Mouse (Mus musculus) heart, embryonic 13.5 days (tissue): ENCODE results near the gene Dclk2. TPM values are rescaled to one million over a fixed set of nuclear protein-coding genes. Genes with fewer than 3 reads are reported as not detected.

Experiments used
- ATAC-seq: fragments of 200-750 bp; cut with Nextera tagmentation; 2 replicates; pipeline ENCODE4 v1.8.0; 2017; ENCODE audit warnings: moderate TSS enrichment; ENCODE audit not compliant: insufficient number of reproducible peaks, low FRiP score, low TSS enrichment; ENCODE audit errors: extremely low read depth
- H3K27ac ChIP-seq: fragments of 300-500 bp; sonication (generic); replicated peaks from 2 replicates; pipeline ENCODE4 v1.5.1; 2015; ENCODE audit warnings: moderate library complexity, mild to moderate bottlenecking, inconsistent platforms
- H3K27me3 ChIP-seq: fragments of 300-500 bp; sonication (generic); replicated peaks from 2 replicates; pipeline ENCODE4 v1.6.1; 2015; ENCODE audit warnings: mild to moderate bottlenecking, inconsistent platforms
- H3K36me3 ChIP-seq: fragments of 300-500 bp; sonication (generic); 2 replicates; pipeline ENCODE4 v1.6.1; 2015; ENCODE audit warnings: mild to moderate bottlenecking, inconsistent platforms
- H3K4me1 ChIP-seq: fragments of 300-500 bp; sonication (generic); 2 replicates; pipeline ENCODE4 v1.6.1; 2015; ENCODE audit warnings: inconsistent platforms
- H3K4me2 ChIP-seq: fragments of 300-500 bp; sonication (generic); 2 replicates; pipeline ENCODE4 v1.6.1; 2015; ENCODE audit warnings: inconsistent platforms, mild to moderate bottlenecking, moderate library complexity
- H3K4me3 ChIP-seq: fragments of 300-500 bp; sonication (generic); 2 replicates; pipeline ENCODE4 v1.5.1; 2015; ENCODE audit warnings: moderate library complexity, mild to moderate bottlenecking, inconsistent platforms
- H3K9ac ChIP-seq: fragments of 300-500 bp; sonication (generic); 2 replicates; pipeline ENCODE4 v1.6.1; 2015; ENCODE audit warnings: inconsistent platforms, mild to moderate bottlenecking, moderate library complexity
- H3K9me3 ChIP-seq: fragments of 300-500 bp; sonication (generic); 2 replicates; pipeline ENCODE4 v1.6.1; 2016; ENCODE audit warnings: inconsistent platforms
- WGBS: fragments of 180-500 bp; shearing (Covaris S2); methylation state at CpG from one replicate; pipeline ENCODE4 v1.1.7; 2015; ENCODE audit warnings: mixed read lengths; 5-methylcytosine and 5-hydroxymethylcytosine counted together
- polyA plus RNA-seq: library from polyadenylated mRNA; unstranded; fragments of >200 nt; fragmentation: Nextera tagmentation; extraction: Ambion mirVana; gene quantifications from 2 replicates; pipeline ENCODE4 v1.2.1, GENCODE M21; 2015

Gene Dclk2
- polyA plus RNA-seq, 1 experiment from 2014 or later = 3.6 TPM

DNA sequence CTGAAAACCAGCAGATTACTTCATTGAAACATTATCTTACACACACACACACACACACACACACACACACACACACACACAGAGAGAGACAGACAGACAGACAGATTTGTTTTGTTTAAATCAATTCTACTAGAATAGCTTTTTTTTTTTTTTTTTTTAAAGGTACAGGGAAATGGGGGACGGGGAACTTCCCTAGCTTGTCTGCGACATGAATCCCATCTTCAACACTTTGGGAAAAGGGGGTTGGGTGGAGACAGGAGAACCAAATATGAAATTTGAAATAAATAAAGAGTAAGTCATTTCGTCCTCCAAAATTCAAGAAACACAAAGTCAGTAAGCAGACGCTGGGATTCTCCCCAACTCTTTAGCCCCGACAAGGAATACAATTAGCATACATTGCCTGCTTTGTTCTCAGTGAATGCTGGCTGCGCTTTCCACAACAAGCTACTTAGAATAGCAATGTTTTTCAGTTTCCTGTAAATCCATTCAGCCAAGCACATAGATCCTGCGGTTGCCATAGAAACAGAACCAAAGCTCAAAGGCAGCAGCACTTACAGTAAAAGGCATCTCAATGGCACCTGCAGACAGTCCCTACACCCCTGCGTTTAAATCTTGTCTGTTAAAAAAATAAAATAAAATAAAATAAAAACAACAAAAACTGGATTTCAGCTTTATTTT, 75.7 kb downstream of the Dclk2 start:
- H3K4me2 ChIP-seq = peak overlapping the region; percentile 38
- H3K27ac ChIP-seq = no peak overlapping the region
- H3K36me3 ChIP-seq = no peaks in the 10 kb centered on the region
- H3K9ac ChIP-seq = no peak overlapping the region
- H3K4me3 ChIP-seq = no peak overlapping the region
- peaks cover 11% of the 10 kb centered on the region for H3K4me1 ChIP-seq
- no peaks in the 10 kb centered on the region for H3K27me3 ChIP-seq
- no peak for ATAC-seq
- 19% methylated on average over 8 of the region's 8 CpGs for WGBS
- peaks cover 10% of the 10 kb centered on the region for H3K9me3 ChIP-seq

GRCm38 (mm10) chr3:86842461-86842860, 78.2 kb downstream of the Dclk2 start:
- no peak for ATAC-seq
- no peak overlapping the region for H3K9ac ChIP-seq
- no peak overlapping the region for H3K27ac ChIP-seq
- H3K27me3 ChIP-seq = no peaks in the 10 kb centered on the region
- no peaks in the 10 kb centered on the region for H3K36me3 ChIP-seq
- WGBS = 83% methylated on average over 2 of the region's 2 CpGs
- no peak overlapping the region for H3K4me2 ChIP-seq
- H3K4me3 ChIP-seq = no peak overlapping the region
- peaks cover 10% of the 10 kb centered on the region for H3K9me3 ChIP-seq
- H3K4me1 ChIP-seq = peaks cover 8% of the 10 kb centered on the region

GRCm38 (mm10) chr3:86839606-86840005, 81.0 kb downstream of the Dclk2 start:
- Histone ChIP-seq H3K4me3 (no peak overlapping the region), H3K27ac (no peak overlapping the region), H3K27me3 (no peaks in the 10 kb centered on the region), H3K4me1 (peaks cover 2% of the 10 kb centered on the region; the same call in 1 of the 2 replicates), H3K9ac (no peak overlapping the region), H3K36me3 (no peaks in the 10 kb centered on the region), H3K9me3 (peaks cover 10% of the 10 kb centered on the region), H3K4me2 (no peak overlapping the region)
- no peak for ATAC-seq
- 34% methylated on average over 3 of the region's 3 CpGs for WGBS

GRCm38 (mm10) chr3:86837386-86837785, 83.3 kb downstream of the Dclk2 start:
- WGBS = 45% methylated on average over 5 of the region's 5 CpGs

DNA sequence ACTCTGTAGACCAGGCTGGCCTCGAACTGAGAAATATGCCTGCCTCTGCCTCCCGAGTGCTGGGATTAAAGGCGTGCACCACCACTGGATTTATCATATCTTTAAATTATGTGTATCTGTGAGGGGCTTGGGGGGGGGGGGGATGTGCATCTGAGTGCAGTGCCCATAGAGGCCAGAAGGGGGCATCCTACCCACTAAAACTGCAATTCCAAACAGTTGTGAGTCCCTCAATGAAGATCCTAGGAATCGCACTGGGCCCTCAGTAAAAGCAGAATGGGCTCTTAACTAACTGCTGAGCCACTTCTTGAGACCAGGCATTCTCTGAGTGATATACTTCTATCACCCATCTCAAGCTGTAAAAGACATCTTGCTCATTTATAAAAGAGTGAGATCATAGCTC, 85.5 kb downstream of the Dclk2 start:
- H3K36me3 ChIP-seq = no peaks in the 10 kb centered on the region
- no peak for ATAC-seq
- H3K27ac ChIP-seq = no peak overlapping the region
- H3K4me1 ChIP-seq = peaks cover 5% of the 10 kb centered on the region; the same call in 1 of the 2 replicates
- H3K27me3 ChIP-seq = no peaks in the 10 kb centered on the region
- no peak overlapping the region for H3K4me3 ChIP-seq
- no peak overlapping the region for H3K9ac ChIP-seq
- 84% methylated on average over 4 of the region's 4 CpGs for WGBS
- no peaks in the 10 kb centered on the region for H3K9me3 ChIP-seq
- H3K4me2 ChIP-seq = no peak overlapping the region

More at GRCm38 (mm10) chr3:86837386-86837785, 83.3 kb downstream of the Dclk2 start:
- Histone ChIP-seq H3K4me2 (no peak overlapping the region), H3K27me3 (no peaks in the 10 kb centered on the region), H3K9me3 (peaks cover 7% of the 10 kb centered on the region), H3K9ac (no peak overlapping the region), H3K27ac (no peak overlapping the region), H3K36me3 (no peaks in the 10 kb centered on the region), H3K4me1 (peaks cover 3% of the 10 kb centered on the region; the same call in 1 of the 2 replicates), H3K4me3 (no peak overlapping the region)
- ATAC-seq = no peak

DNA sequence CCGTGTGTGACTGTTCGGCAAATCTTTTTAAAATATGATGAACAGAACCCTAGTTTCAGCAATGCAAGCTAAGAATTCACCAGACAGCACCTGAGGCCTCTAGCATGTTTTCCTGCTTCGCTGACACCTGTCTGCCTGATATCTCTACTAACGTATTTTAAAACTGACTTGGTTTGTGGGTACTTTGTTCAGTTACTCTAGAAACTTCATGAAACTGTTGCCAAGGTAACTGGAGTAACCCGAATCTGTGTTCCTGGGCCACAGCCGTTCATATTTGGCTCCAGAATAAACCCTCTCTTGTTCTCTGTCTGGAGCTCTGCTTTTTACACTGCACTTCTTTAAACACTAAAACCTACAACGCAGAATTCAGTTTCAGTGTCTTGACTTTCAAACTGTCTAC, 86.3 kb downstream of the Dclk2 start:
- no peak for ATAC-seq
- H3K27me3 ChIP-seq = no peaks in the 10 kb centered on the region
- no peak overlapping the region for H3K4me3 ChIP-seq
- 0 out of 2 replicates have a peak, but pooled peaks cover 5% of the 10 kb centered on the region for H3K4me1 ChIP-seq
- no peak overlapping the region for H3K9ac ChIP-seq
- H3K36me3 ChIP-seq = no peaks in the 10 kb centered on the region
- no peak overlapping the region for H3K27ac ChIP-seq
- 80% methylated on average over 7 of the region's 7 CpGs for whole genome bisulfite sequencing
- H3K9me3 ChIP-seq = no peaks in the 10 kb centered on the region
- H3K4me2 ChIP-seq = no peak overlapping the region

DNA sequence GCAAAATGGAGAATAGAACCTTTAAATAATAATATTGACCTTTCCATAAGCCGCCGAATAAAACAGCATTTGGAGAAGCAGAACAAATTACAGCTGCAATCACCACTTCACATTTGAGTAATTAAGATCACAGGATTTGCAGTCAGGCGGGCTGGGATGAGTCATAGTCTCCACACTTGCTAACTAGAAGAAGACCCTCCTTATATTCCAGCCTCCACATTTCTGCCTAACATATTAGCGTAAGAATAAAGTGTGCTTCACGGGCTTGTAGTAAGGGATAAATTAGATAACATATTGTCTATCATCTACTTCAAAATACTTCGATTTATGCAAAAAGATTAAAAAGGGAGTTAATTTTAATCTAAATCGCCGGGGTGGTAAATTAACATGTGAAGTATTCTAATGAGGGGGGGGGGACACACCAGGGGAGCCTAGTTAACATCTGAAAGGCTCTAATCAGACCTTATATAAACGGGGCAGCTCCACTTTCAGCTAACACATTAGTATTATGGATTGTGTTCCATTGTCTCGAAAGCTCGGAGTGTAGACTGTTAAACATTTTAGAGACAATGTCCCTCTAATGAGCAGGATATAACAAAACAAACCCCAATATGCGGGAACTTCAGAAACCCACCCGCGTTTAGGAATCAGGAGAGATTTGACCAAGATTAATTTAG, 87.9 kb downstream of the Dclk2 start:
- Histone ChIP-seq H3K4me3 (no peak overlapping the region), H3K27me3 (no peaks in the 10 kb centered on the region), H3K36me3 (no peaks in the 10 kb centered on the region), H3K27ac (no peak overlapping the region), H3K4me2 (no peak overlapping the region), H3K9me3 (no peaks in the 10 kb centered on the region), H3K9ac (no peak overlapping the region), H3K4me1 (0 out of 2 replicates have a peak, but pooled peaks cover 5% of the 10 kb centered on the region)
- ATAC-seq = no peak
- 42% methylated on average over 14 of the region's 14 CpGs for WGBS

- H3K4me1 ChIP-seq = 0 out of 2 replicates have a peak, but pooled peaks cover 5% of the 10 kb centered on the region
- H3K9ac ChIP-seq = no peak overlapping the region
- H3K27me3 ChIP-seq = no peaks in the 10 kb centered on the region
- H3K27ac ChIP-seq = no peak overlapping the region
- 53% methylated on average over 8 of the region's 8 CpGs for WGBS
- no peak for ATAC-seq
- H3K36me3 ChIP-seq = no peaks in the 10 kb centered on the region
- H3K4me2 ChIP-seq = no peak overlapping the region
- H3K9me3 ChIP-seq = no peaks in the 10 kb centered on the region
- H3K4me3 ChIP-seq = no peak overlapping the region
These were observed 88.5 kb downstream of the Dclk2 start for GRCm38 (mm10) chr3:86832115-86832514.

- Histone ChIP-seq H3K36me3 (no peaks in the 10 kb centered on the region), H3K9ac (no peak overlapping the region), H3K4me2 (no peak overlapping the region), H3K9me3 (no peaks in the 10 kb centered on the region), H3K27me3 (no peaks in the 10 kb centered on the region), H3K4me3 (no peak overlapping the region), H3K4me1 (0 out of 2 replicates have a peak, but pooled peaks cover 3% of the 10 kb centered on the region), H3K27ac (no peak overlapping the region)
- WGBS = 76% methylated on average over 3 of the region's 3 CpGs
- ATAC-seq = no peak
These were observed 93.1 kb downstream of the Dclk2 start for GRCm38 (mm10) chr3:86827506-86827905.

DNA sequence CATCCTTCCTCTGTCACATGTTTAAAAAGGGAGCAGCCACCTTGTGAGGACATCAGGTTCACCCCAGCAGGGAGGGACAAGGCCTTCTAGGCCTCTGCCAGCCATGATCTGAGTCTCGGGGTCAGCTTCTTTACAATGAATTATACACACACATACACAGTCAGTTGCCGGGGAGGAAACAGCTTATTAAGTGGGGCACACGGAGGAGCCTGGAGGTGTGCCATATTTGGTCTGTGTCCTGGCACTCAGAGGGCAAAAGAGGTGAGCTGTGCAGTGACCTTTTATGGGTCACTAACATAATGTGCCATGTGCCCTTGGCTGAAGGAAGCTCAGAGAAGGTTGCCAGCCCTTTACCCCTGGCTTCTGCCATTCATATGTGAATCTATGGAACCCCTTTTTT, 99.3 kb downstream of the Dclk2 start:
- H3K9me3 ChIP-seq = no peaks in the 10 kb centered on the region
- WGBS = 71% methylated on average over 3 of the region's 3 CpGs
- no peaks in the 10 kb centered on the region; the same call in 1 of the 2 replicates for H3K27me3 ChIP-seq
- H3K27ac ChIP-seq = no peak overlapping the region
- peaks cover 11% of the 10 kb centered on the region for H3K4me1 ChIP-seq
- ATAC-seq = no peak
- H3K4me3 ChIP-seq = no peak overlapping the region
- H3K36me3 ChIP-seq = no peaks in the 10 kb centered on the region
- H3K4me2 ChIP-seq = no peak overlapping the region
- H3K9ac ChIP-seq = no peak overlapping the region

DNA sequence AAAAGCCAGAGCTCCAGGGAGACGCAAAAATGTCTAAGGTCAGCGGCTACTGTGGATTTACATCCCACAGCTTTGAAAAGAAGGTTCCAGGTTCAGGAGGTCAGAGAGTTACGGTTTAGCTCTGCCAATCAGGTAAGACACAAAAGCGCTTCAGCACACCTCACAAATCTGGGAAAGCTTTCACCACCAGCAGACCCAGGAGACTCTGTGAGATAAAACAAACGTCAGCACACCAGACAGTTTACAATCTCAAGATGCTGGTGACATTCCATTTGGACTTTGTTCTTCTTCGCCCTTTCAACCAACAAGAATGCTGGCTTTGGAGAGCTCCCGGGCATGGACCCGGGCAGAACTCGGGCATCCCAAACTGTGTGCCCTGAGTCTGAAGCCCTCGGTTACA, 100.3 kb downstream of the Dclk2 start:
- Histone ChIP-seq H3K36me3 (no peaks in the 10 kb centered on the region), H3K27me3 (no peaks in the 10 kb centered on the region; the same call in 1 of the 2 replicates), H3K4me2 (no peak overlapping the region), H3K4me3 (no peak overlapping the region), H3K9ac (no peak overlapping the region), H3K27ac (no peak overlapping the region), H3K9me3 (no peaks in the 10 kb centered on the region), H3K4me1 (peaks cover 11% of the 10 kb centered on the region)
- no peak for ATAC-seq
- WGBS = 37% methylated on average over 10 of the region's 10 CpGs
